Mouse (Mus musculus) cerebellum, postnatal 4 days (tissue): ENCODE results near the gene Senp7.
"Not testable (repeated sequence)": the region's sequence is repeated elsewhere in the genome, so short reads cannot be mapped to it uniquely, and the experiment has no call there.

Source experiments
- DNase-seq, 2 experiments: peaks; one replicate each; pipeline ENCODE4 v3.0.0; 2022; ENCODE audit warnings: low spot score in 2 of 2, mixed read lengths in 1 of 2

The Senp7 gene

GRCm38 (mm10) chr16:56048038-56048437 is at the start of gene Senp7:
TSS of gene Senp7 (plus strand) at chr16:56048338.
- DNase-seq, result not testable (repeated sequence)

- DNase-seq, result no peak
These were observed 41.3 kb upstream of the Senp7 start for GRCm38 (mm10) chr16:56006798-56007197.

- no peak for DNase-seq
These were observed 39.3 kb upstream of the Senp7 start for GRCm38 (mm10) chr16:56008862-56009261.

GRCm38 (mm10) chr16:56012789-56013743 is 35.1 kb upstream of the Senp7 start:
- no peak for DNase-seq

GRCm38 (mm10) chr16:56014076-56014475 is 34.1 kb upstream of the Senp7 start:
- DNase-seq, result no peak

- no peak for DNase-seq
These were observed 28.5 kb upstream of the Senp7 start for GRCm38 (mm10) chr16:56019660-56020059.

GRCm38 (mm10) chr16:56027854-56028629 is 20.1 kb upstream of the Senp7 start:
- no peak for DNase-seq

- no peak for DNase-seq
These were observed 19.2 kb upstream of the Senp7 start for GRCm38 (mm10) chr16:56028722-56029551.

- peak; percentile 92 to 96 for DNase-seq
These were observed 18.5 kb upstream of the Senp7 start, which contains the start of gene Pcnp for GRCm38 (mm10) chr16:56029661-56030082. TSS of gene Pcnp (minus strand) at chr16:56029739.

GRCm38 (mm10) chr16:56034566-56034965 is 13.6 kb upstream of the Senp7 start:
- DNase-seq, result no peak

GRCm38 (mm10) chr16:56036501-56036900 is 11.6 kb upstream of the Senp7 start:
- no peak for DNase-seq

- DNase-seq, result peak; percentile 90 to 94
These were observed 10.8 kb upstream of the Senp7 start, which contains the start of gene Trmt10c for GRCm38 (mm10) chr16:56037138-56038010. TSS of gene Trmt10c (minus strand) at chr16:56037819.

- no peak for DNase-seq
These were observed 10.0 kb upstream of the Senp7 start for GRCm38 (mm10) chr16:56038090-56038489.

- DNase-seq, result no peak
These were observed 7.8 kb downstream of the Senp7 start for GRCm38 (mm10) chr16:56055911-56056310.

GRCm38 (mm10) chr16:56056944-56057590 is 8.9 kb downstream of the Senp7 start:
- DNase-seq, result no peak

GRCm38 (mm10) chr16:56058151-56058550 is 10.0 kb downstream of the Senp7 start:
- DNase-seq, result no peak

- DNase-seq, result no peak
These were observed 14.0 kb downstream of the Senp7 start for GRCm38 (mm10) chr16:56061995-56062594.

- DNase-seq, result no peak
These were observed 14.8 kb downstream of the Senp7 start for GRCm38 (mm10) chr16:56062981-56063380.

GRCm38 (mm10) chr16:56064334-56064990 is 16.3 kb downstream of the Senp7 start:
- peak in 1 of 2 experiments; percentile 39 for DNase-seq
